Mouse (Mus musculus) bone marrow macrophage, adult 2 months (primary cell): ENCODE data around the gene Tmem254b. TPM values are rescaled to one million over a fixed set of nuclear protein-coding genes. Genes with fewer than 3 reads are reported as not detected.
"Not testable (repeated sequence)": the region's sequence is repeated elsewhere in the genome, so short reads cannot be mapped to it uniquely, and the experiment has no call there.

ENCODE experiments used
- H3K27ac ChIP-seq: 2 replicates; pipeline ENCODE4 v1.5.1; 2012; ENCODE audit warnings: low read depth, low read length; ENCODE audit not compliant: insufficient read depth
- H3K4me1 ChIP-seq: 2 replicates; pipeline ENCODE4 v1.6.1; 2012; ENCODE audit warnings: low read length; ENCODE audit not compliant: control insufficient read depth, insufficient read depth
- H3K4me3 ChIP-seq: 2 replicates; pipeline ENCODE4 v1.5.1; 2012; ENCODE audit warnings: mild to moderate bottlenecking, low read length, moderate library complexity; ENCODE audit not compliant: insufficient read depth
- polyA plus RNA-seq: library from polyadenylated mRNA; stranded (reverse); fragments of >200 nt; gene quantifications from 2 replicates; pipeline ENCODE4 v1.2.4, GENCODE M21; 2012; ENCODE audit not compliant: missing spikeins, insufficient read depth, insufficient read length

The Tmem254b gene
- polyA plus RNA-seq = 16.7 and 20.6 TPM in 2 replicates

DNA sequence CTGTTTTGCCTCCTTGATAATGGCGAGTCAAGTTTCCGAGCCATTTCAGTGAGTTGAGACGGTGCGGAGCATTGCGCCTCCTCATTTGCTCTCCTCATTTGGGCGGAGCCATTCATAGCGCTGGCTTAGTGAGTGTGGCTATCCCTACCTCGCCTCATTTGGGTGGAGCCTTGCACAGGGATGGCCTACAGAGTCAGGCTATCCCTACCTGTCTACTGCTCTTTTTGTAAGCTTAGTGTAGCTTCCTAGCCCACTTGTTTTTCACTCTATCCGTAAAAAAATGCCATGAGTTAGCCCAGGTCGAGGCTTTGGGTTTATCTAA is at the start of gene Tmem254b:
Gene Tmem254b (minus strand): TSS at position 116 of the 322 bp plus-strand sequence.
- not testable (repeated sequence) for H3K4me3 ChIP-seq, H3K27ac ChIP-seq, H3K4me1 ChIP-seq

- not testable (repeated sequence) for H3K4me1 ChIP-seq, H3K27ac ChIP-seq, H3K4me3 ChIP-seq
Measured at GRCm38 (mm10) chr14:26237183-26237582, 30.3 kb upstream of the Tmem254b start.

DNA sequence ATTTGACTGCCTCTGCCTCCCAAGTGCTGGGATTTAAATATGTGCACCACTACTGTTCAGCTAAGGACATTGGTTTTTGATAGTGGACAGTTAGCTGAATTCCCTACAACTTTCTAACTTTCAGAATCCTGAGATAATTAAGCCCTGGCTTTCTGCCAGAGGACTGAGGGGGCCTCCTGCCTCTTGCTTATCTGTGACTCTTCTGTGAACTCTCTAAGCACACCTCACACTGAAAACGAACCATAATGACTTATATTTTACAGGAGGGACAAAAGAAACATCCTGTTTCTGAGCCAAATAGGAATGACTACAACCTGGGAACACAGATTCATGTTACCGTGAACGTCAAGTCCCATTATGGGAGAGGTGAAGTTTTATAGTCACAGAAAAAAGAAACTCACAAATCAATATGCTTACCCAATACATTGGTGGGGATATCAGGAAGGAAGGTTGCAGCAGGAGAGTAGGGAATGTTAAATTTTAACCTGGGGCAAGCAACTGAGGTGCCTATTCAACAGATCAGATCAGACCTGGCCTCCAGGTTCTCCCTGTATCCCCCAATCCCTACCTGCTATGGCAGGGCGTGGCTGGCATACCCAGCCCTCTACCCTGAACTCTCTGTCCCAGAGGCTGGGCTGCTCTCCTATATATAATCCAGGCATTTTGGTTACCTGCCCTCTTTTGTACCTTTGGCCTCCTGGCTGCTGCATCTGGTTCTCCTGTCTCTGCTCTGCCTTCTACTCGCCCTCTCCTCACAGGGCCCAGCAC is 9.6 kb upstream of the Tmem254b start:
- H3K4me1 ChIP-seq, H3K27ac ChIP-seq, H3K4me3 ChIP-seq: not testable (repeated sequence)

- H3K4me3 ChIP-seq, H3K27ac ChIP-seq, H3K4me1 ChIP-seq: not testable (repeated sequence)
Measured at GRCm38 (mm10) chr14:26206197-26206925, 480 bp downstream of the Tmem254b start.

DNA sequence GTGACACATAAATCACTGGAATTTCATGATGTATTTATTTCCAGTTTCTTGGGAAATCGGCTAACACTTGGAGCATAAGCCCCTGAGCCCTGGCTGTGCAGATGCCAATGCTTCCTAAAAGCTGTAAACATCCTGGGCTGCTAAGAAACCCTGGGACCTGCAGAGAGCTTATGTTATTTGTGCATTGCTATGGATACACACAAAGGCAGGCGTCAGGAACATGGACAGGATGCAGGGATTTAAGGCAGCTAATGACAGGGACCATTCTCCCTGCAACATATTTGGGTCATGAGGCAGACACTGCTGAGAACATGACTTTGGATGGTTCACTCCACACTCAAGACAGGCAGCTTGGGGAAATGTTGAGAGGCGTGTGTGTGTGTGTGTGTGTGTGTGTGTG is 9.0 kb downstream of the Tmem254b start:
- H3K27ac ChIP-seq, H3K4me1 ChIP-seq, H3K4me3 ChIP-seq: not testable (repeated sequence)

GRCm38 (mm10) chr14:26188361-26188760 is 18.5 kb downstream of the Tmem254b start:
- H3K4me1 ChIP-seq, H3K4me3 ChIP-seq, H3K27ac ChIP-seq: not testable (repeated sequence)

DNA sequence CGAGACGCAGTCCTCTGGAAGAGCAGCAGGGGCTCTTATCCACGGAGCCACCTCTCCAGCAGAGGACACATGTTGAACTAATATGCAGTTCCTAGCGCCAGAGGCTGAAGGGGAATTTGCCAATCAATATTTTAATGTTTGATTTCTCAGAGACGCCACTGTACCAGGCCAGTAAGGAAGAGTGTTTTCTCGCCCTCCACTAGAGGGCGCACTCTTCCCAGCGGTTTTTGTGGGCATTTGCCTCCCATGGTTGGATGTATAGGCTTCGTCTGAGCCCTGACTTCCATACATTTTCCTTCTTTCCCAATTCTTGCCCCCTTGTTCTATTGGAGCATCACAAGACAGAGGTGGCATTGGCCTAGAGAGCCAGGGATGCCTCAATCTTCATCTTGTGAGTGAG is 20.2 kb downstream of the Tmem254b start:
- not testable (repeated sequence) for H3K4me1 ChIP-seq, H3K4me3 ChIP-seq

DNA sequence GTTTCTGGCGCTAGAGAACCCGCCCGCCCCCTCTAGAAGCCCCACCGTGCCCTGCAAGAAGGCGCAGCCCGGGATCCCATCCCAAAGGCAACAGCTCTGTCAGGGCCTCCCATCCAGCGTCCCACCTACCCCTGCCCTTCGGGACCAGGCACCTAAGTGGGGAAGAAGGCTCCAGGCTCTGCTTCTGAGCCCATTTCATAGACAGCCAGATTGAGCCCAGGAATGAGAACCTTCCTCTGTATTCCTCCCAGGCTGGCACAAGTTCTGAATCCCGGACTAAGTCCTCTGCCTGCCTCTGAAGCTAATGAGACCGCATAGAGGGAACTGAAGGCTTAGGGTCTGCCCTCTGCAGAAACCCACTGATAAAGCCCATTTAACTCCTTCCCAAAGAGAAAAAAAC is 24.5 kb downstream of the Tmem254b start, which contains the start of gene Plac9b:
Gene Plac9b (minus strand): TSS at position 101 of the 400 bp plus-strand sequence.
- H3K4me1 ChIP-seq, H3K27ac ChIP-seq, H3K4me3 ChIP-seq: not testable (repeated sequence)

More for the DNA sequence above, 20.2 kb downstream of the Tmem254b start:
- not testable (repeated sequence) for H3K27ac ChIP-seq

- not testable (repeated sequence) for H3K4me1 ChIP-seq, H3K4me3 ChIP-seq, H3K27ac ChIP-seq
Measured at GRCm38 (mm10) chr14:26181660-26182059, 25.2 kb downstream of the Tmem254b start.

DNA sequence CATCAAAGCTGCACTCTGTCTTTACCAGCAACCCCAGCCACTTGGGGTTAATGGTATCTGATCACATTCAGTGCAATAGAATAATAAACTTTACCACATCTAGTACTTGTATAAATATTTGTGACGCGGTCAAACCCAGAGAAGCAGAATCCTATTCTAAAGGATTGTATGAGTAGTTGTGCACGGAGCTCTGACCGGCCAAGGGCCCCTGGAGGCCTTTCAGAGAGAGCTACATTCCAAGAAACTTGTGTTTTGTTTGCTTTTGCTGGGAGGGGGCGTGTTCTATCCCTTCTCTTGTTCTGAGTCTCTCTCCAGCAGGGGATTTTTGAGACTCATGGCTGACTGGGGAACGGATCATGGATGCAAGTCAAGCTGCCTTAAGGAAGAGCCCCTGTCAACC is 31.8 kb downstream of the Tmem254b start:
- H3K4me1 ChIP-seq, H3K4me3 ChIP-seq, H3K27ac ChIP-seq: not testable (repeated sequence)

DNA sequence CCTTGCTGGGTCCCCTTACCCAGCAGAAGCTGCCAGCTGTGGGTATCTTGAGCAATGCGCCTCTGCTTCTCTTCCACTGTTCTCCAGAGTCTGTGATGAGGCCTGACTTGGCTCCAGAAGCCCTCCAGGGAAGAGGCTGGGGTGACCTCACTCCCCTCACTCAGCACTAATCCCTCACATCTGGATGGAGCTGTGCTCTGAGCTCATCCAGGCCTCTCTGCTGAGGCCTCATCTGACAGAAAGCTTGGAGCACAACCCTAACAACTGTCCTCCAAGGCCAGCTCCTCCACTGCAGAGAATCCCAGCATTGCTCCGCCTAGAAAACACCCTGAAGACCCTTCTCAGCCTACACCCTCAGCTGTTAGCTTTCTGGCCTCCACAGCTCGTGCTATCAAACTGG is 32.9 kb downstream of the Tmem254b start:
- H3K4me1 ChIP-seq, H3K27ac ChIP-seq, H3K4me3 ChIP-seq: not testable (repeated sequence)

- not testable (repeated sequence) for H3K27ac ChIP-seq, H3K4me3 ChIP-seq, H3K4me1 ChIP-seq
Measured at GRCm38 (mm10) chr14:26165266-26165665, 41.6 kb downstream of the Tmem254b start.

- not testable (repeated sequence) for H3K27ac ChIP-seq, H3K4me1 ChIP-seq, H3K4me3 ChIP-seq
Measured at GRCm38 (mm10) chr14:26162423-26162822, 44.4 kb downstream of the Tmem254b start.

- H3K4me1 ChIP-seq, H3K27ac ChIP-seq, H3K4me3 ChIP-seq: not testable (repeated sequence)
Measured at GRCm38 (mm10) chr14:26161156-26161555, 45.7 kb downstream of the Tmem254b start.

DNA sequence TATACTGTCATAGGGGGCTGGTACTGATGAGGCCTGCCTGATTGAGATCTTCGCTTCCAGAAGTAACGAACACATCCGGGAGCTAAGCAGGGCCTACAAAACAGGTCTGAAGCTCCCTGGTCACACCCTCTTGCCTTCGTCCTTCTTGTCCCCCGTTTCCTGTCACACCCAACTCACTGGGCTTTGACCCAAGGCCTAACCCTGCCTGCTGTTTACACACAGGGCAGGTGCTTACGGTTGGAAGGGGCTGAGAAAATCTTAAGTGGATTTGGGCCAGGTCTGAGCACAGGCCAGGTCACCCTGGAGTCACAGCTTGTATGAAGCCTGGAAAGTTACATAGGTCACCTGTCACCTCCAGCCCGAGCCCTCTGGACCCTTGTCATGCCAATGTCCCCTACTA is 50.8 kb downstream of the Tmem254b start:
- H3K4me3 ChIP-seq, H3K4me1 ChIP-seq, H3K27ac ChIP-seq: not testable (repeated sequence)
